Mouse (Mus musculus) neural tube, embryonic 14.5 days (tissue): ENCODE results near the gene Sdhd. TPM values are rescaled to one million over a fixed set of nuclear protein-coding genes. Genes with fewer than 3 reads are reported as not detected.

ENCODE experiments used
- ATAC-seq: fragments of 200-750 bp; cut with Nextera tagmentation; 2 replicates; pipeline ENCODE4 v1.8.0; 2017; ENCODE audit warnings: low read depth, mild to moderate bottlenecking, moderate TSS enrichment, moderate library complexity
- H3K27ac ChIP-seq: fragments of 300-500 bp; sonication (generic); 2 replicates; pipeline ENCODE4 v1.5.1; 2014; ENCODE audit warnings: low read depth, mild to moderate bottlenecking, control low read depth, low read length, moderate library complexity, mixed read lengths
- H3K27me3 ChIP-seq: fragments of 300-500 bp; sonication (generic); 2 replicates; pipeline ENCODE4 v1.6.1; 2014; ENCODE audit warnings: low read length; ENCODE audit not compliant: control insufficient read depth, insufficient read depth
- H3K36me3 ChIP-seq: fragments of 300-500 bp; sonication (generic); 2 replicates; pipeline ENCODE4 v1.6.1; 2014; ENCODE audit warnings: low read length, mixed read lengths; ENCODE audit not compliant: control insufficient read depth, insufficient read depth
- H3K4me1 ChIP-seq: fragments of 300-500 bp; sonication (generic); 2 replicates; pipeline ENCODE4 v1.6.1; 2014; ENCODE audit warnings: low read length; ENCODE audit not compliant: control insufficient read depth, insufficient read depth
- H3K4me2 ChIP-seq: fragments of 300-500 bp; sonication (generic); 2 replicates; pipeline ENCODE4 v1.6.1; 2014; ENCODE audit warnings: mild to moderate bottlenecking, low read depth, low read length, control low read depth
- H3K4me3 ChIP-seq: fragments of 300-500 bp; sonication (generic); 2 replicates; pipeline ENCODE4 v1.5.1; 2014; ENCODE audit warnings: low read depth, low read length, control low read depth, mixed read lengths
- H3K9ac ChIP-seq: fragments of 300-500 bp; sonication (generic); replicated peaks from 2 replicates; pipeline ENCODE4 v1.6.1; 2014; ENCODE audit warnings: low read depth, mild to moderate bottlenecking, control low read depth, low read length, mixed read lengths
- H3K9me3 ChIP-seq: fragments of 300-500 bp; sonication (generic); 2 replicates; pipeline ENCODE4 v1.6.1; 2016; ENCODE audit warnings: low read length; ENCODE audit not compliant: control insufficient read depth
- WGBS: fragments of 180-500 bp; shearing (Covaris S2); extraction: QIAGEN DNeasy Blood & Tissue Kit; methylation state at CpG from one replicate; pipeline ENCODE4 v1.1.7; 2014; 5-methylcytosine and 5-hydroxymethylcytosine counted together
- polyA plus RNA-seq: library from polyadenylated mRNA; unstranded; fragments of >200 nt; fragmentation: Nextera tagmentation; extraction: Ambion mirVana; gene quantifications from 2 replicates; pipeline ENCODE4 v1.2.1, GENCODE M21; 2014

Gene Sdhd
- polyA plus RNA-seq, 1 experiment from 2014 or later = 294 TPM

DNA sequence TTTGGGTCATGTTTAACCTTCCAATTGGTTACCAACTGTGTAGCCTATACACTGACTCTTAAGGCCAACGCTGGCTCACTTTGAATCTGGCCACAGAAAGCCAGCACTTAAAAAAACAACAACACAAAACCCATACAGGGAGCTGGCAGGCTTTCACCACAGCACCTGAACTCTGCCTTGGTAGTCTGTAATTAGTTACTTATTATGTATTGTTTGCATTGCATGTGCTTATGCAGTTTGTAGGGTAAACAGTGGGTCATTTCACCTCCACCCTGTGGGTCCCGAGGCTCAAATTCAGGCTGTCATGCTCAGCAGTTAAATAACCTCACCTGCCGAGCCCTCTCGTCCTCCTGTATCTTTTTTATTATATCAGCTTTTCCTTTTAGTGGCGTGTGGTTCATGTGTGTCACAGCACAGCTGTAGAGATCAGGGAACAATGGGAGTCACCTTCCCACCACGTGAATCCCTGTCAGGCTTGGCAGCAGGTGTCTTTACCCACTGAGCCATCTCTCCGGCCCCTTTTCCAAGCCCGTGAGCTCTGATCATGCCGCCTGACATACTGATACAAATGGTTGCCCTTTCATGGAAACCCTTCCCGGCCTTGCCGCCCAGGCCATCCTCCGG is 8.7 kb downstream of the Sdhd start:
- H3K9ac ChIP-seq = no peak overlapping the region
- no peak overlapping the region for H3K4me3 ChIP-seq
- WGBS = 80% methylated on average over 12 of the region's 12 CpGs
- H3K4me2 ChIP-seq = no peak overlapping the region
- peaks cover 49% of the 10 kb centered on the region for H3K36me3 ChIP-seq
- ATAC-seq = no peak
- H3K27ac ChIP-seq = no peak overlapping the region
- H3K27me3 ChIP-seq = no peaks in the 10 kb centered on the region
- H3K9me3 ChIP-seq = no peaks in the 10 kb centered on the region
- H3K4me1 ChIP-seq = no peaks in the 10 kb centered on the region

DNA sequence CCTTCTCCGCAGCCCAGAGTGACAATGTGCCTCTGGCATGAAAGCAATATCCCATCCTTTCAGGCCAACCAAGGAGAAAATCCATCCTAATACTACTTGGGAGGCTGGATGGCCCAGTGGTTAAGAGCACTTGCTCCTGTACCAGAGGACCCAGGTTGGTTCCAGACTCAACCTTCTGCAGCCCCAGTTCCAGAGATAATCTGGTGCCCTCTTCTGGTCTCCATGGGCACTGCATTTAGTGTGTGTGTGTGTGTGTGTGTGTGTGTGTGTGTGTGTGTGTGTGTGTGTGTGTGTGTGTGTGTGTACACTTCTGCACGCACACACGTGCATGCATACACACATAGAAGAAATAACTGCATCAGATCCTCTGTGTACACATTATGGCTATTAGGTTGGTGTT is 10.1 kb downstream of the Sdhd start:
- H3K36me3 ChIP-seq = peaks cover 36% of the 10 kb centered on the region
- no peaks in the 10 kb centered on the region for H3K9me3 ChIP-seq
- no peak overlapping the region for H3K27ac ChIP-seq
- ATAC-seq = no peak
- 77% methylated on average over 3 of the region's 3 CpGs for WGBS
- no peak overlapping the region for H3K4me3 ChIP-seq
- no peak overlapping the region for H3K4me2 ChIP-seq
- no peaks in the 10 kb centered on the region for H3K4me1 ChIP-seq
- no peaks in the 10 kb centered on the region for H3K27me3 ChIP-seq
- no peak overlapping the region for H3K9ac ChIP-seq

DNA sequence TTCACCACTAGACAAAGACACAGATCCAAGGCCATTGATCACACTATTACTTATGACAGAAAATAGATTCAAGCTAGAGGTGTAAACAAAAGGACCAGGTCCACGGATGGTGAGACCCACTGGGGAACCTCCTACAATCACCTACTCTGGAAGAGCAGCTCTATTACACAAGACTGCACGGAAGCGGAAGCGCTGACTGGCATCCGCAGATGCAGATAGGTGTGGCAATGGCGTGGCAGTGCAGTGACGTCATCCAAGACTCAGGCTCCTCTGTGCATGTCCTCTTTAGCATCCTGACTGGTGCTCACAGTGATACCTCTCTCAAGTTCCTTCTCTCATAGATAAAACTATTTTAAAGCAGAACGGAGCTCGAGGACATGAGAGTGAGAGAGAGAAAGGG is 10.7 kb downstream of the Sdhd start:
- no peak for ATAC-seq
- Histone ChIP-seq H3K9me3 (no peaks in the 10 kb centered on the region), H3K36me3 (peaks cover 30% of the 10 kb centered on the region), H3K27me3 (no peaks in the 10 kb centered on the region), H3K9ac (no peak overlapping the region), H3K4me3 (no peak overlapping the region), H3K27ac (no peak overlapping the region), H3K4me1 (no peaks in the 10 kb centered on the region), H3K4me2 (no peak overlapping the region)
- 92% methylated on average over 9 of the region's 9 CpGs for WGBS

DNA sequence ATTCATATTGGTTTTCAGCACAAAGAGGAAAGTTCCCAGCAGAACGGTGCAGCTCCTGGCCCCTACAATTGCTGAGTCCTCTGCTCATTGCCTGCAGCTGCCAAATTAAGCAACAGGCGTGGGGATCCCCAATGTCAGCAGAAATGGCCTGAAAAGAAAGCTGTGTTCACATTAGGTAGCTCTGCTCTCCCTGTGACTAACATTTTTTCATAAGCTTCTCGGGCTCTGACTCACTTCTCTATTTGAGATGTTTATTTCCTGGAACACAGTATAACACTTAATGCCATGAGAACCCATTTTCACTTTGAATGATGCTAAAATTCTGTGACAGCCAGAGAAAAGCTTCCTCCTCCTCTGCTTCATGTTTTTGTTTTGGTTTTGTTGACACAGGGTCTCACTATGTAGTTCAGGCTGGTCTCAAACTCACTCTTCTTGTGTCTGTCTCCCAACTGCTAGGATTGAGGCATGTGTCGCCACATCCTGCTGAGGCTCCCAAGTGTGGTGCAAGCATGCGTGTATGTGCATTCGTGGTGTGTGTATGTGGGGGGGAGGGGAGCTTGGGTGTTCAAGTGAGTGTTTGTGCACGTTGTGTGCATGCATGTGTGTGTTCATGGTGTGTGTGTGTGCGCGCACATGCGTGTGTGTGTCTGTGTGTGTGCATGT is 12.6 kb downstream of the Sdhd start:
- H3K4me2 ChIP-seq = no peak overlapping the region
- H3K4me3 ChIP-seq = no peak overlapping the region
- WGBS = 76% methylated on average over 10 of the region's 10 CpGs
- H3K27me3 ChIP-seq = no peaks in the 10 kb centered on the region
- H3K9me3 ChIP-seq = no peaks in the 10 kb centered on the region
- peaks cover 11% of the 10 kb centered on the region for H3K36me3 ChIP-seq
- H3K4me1 ChIP-seq = no peaks in the 10 kb centered on the region
- no peak overlapping the region for H3K27ac ChIP-seq
- no peak overlapping the region for H3K9ac ChIP-seq
- no peak for ATAC-seq

DNA sequence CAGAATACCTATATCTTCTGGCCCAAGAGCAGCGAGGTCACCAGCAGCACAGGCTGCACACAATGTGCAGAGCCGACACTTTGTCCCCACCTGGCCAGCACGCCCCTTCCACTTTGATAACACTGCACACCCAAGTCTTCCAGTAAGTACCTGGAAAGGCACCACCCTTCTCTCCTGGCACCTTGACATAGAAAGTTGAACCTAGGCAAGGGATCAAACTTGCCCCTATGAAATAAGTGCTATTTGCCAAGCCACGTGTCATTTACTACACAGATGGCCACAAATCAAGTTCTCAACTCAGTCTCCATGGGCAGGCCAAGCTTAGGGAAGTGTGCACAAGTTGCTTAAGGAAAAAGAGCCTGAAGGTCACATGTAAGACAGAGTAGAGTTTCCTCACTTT is 16.7 kb downstream of the Sdhd start:
- no peak overlapping the region for H3K4me2 ChIP-seq
- no peak overlapping the region for H3K9ac ChIP-seq
- no peak overlapping the region for H3K4me3 ChIP-seq
- no peaks in the 10 kb centered on the region for H3K4me1 ChIP-seq
- no peak overlapping the region for H3K27ac ChIP-seq
- no peak for ATAC-seq
- WGBS = 87% methylated on average over 4 of the region's 4 CpGs
- H3K27me3 ChIP-seq = no peaks in the 10 kb centered on the region
- H3K9me3 ChIP-seq = no peaks in the 10 kb centered on the region
- H3K36me3 ChIP-seq = no peaks in the 10 kb centered on the region

DNA sequence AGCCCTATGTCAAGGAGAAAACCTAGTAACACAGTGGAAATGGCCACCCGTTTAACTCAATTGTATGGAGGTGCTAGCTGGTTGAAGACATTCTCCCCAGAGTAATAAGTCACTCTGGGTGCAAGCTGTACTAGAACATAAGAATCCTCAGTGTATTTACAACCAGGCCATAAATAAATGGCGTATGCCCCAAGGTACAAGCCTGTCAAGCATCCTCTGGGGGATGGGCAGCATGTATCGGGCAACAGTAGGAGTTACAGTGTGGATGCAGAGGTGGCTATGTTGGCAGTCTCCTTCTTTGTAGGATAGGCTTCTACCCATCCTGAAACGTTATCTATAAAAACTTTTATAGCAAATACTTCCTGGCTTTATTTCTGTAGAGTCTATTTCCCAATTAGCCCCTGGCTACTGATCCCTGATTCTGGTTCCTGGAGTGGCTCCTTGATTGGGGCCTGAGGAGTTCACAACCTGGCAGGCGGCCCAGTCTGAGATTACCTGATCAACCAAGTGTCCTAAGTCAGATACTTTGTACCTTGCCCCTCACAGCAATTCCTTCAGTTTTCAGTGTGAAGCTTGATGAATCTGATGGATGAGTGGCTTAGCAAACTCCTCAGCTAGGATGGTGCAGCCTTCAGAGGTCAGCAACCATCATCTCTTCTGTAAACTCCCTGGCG is 18.3 kb downstream of the Sdhd start:
- H3K36me3 ChIP-seq = no peaks in the 10 kb centered on the region
- no peak overlapping the region for H3K9ac ChIP-seq
- WGBS = 77% methylated on average over 6 of the region's 6 CpGs
- H3K4me1 ChIP-seq = no peaks in the 10 kb centered on the region
- no peak overlapping the region for H3K4me2 ChIP-seq
- no peaks in the 10 kb centered on the region for H3K27me3 ChIP-seq
- no peak for ATAC-seq
- H3K4me3 ChIP-seq = no peak overlapping the region
- no peak overlapping the region for H3K27ac ChIP-seq
- no peaks in the 10 kb centered on the region for H3K9me3 ChIP-seq

DNA sequence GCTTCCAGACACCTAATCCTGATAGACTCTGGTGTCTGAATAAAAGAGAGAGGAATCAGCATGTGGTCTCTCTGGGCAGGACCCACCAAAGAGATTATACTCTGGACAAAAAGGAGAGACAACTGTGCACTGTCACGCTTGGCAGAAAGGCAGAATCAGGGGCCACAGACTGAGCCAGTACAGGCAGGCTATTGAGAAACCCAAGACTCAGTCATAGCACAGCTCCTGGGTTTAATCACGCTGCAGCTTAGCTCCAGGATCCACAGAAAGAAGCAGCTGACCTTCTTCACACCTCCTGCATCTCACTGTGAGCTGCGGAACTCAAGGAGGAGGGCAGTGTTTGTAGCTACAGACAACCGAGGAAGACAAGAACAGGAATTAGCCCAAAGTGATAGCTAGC is 23.2 kb downstream of the Sdhd start:
- no peak overlapping the region for H3K4me2 ChIP-seq
- 49% methylated on average over 4 of the region's 4 CpGs for WGBS
- no peak overlapping the region for H3K4me3 ChIP-seq

DNA sequence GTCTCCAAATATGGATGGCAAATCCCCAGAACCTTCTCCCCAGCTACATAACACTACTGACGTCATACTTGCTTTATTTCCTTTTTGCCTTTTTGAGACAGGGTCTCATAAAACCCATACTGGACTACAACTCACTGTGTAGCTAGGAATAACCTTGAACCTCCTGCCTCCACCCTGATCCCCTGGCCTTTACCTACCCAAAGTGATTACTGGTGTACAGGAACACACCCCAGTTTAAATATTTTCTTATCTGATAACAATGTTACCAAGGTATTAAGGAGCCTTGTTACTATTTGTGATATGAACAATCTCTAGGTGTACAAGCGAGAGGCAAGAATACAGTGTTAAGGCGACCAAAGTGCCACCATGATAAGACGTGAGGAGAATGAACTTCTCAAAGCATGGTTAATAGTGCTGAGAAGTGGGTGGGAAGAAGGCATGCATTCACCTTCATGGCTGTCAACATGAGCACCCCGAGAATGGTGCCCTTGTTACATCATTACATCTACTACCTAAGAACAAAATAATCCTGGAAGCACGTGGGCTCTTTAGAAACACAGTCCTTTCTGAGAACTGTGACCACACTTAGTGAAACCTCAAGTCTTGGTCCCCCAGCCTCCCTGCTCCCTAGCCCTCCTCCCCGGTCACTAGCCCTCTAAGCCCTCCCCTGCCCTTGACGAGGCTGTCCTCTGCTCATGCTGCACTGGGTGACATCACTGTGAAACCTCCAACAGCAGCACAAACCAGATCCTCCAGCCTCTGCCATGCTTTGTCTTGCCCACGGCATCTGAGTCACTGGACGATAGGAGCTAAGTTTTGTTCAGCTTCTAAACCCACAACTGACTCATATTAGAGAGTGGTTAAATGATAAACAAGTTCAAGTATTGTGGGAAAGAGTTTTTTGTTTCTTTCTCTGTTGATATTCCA is 33.8 kb downstream of the Sdhd start:
- H3K9me3 ChIP-seq = no peaks in the 10 kb centered on the region
- ATAC-seq = no peak
- 88% methylated on average over 10 of the region's 10 CpGs for WGBS

More for the DNA sequence above, 23.2 kb downstream of the Sdhd start:
- Histone ChIP-seq H3K27me3 (no peaks in the 10 kb centered on the region), H3K9ac (no peak overlapping the region), H3K4me1 (no peaks in the 10 kb centered on the region), H3K9me3 (no peaks in the 10 kb centered on the region), H3K27ac (no peak overlapping the region), H3K36me3 (no peaks in the 10 kb centered on the region)
- ATAC-seq = no peak

More for the DNA sequence above, 33.8 kb downstream of the Sdhd start:
- Histone ChIP-seq H3K36me3 (no peaks in the 10 kb centered on the region), H3K4me2 (no peak overlapping the region), H3K4me3 (no peak overlapping the region), H3K27me3 (no peaks in the 10 kb centered on the region), H3K4me1 (no peaks in the 10 kb centered on the region), H3K27ac (no peak overlapping the region), H3K9ac (no peak overlapping the region)
